Mouse (Mus musculus): ENCODE measurements around the gene Megf11. TPM values are rescaled to one million over a fixed set of nuclear protein-coding genes. Genes with fewer than 3 reads are reported as not detected.
"Not testable (repeated sequence)": the region's sequence is repeated elsewhere in the genome, so short reads cannot be mapped to it uniquely, and the experiment has no call there.

Gene Megf11
- total RNA-seq, 2 experiments from 2014 or later = 0.27 to 0.31 TPM

- intact Hi-C loops (cut with DNase I; ENCODE audit: low total_unique reads) = no loop called here
Observed at GRCm38 (mm10) chr9:64457596-64457995, 72.2 kb downstream of the Megf11 start.

GRCm38 (mm10) chr9:64461568-64462308, 76.3 kb downstream of the Megf11 start:
- no peak for DNase-seq
- intact Hi-C loops (cut with DNase I; ENCODE audit: low total_unique reads) = no loop called here

More at GRCm38 (mm10) chr9:64457596-64457995, 72.2 kb downstream of the Megf11 start:
- no peak for DNase-seq

- intact Hi-C loops (cut with DNase I; ENCODE audit: low total_unique reads) = no loop called here
- DNase-seq = no peak
Observed at GRCm38 (mm10) chr9:64462870-64463269, 77.4 kb downstream of the Megf11 start.

- no peak for DNase-seq
- intact Hi-C loops (cut with DNase I; ENCODE audit: low total_unique reads) = no loop called here
Observed at GRCm38 (mm10) chr9:64466090-64466489, 80.7 kb downstream of the Megf11 start.

GRCm38 (mm10) chr9:64466564-64466963, 81.1 kb downstream of the Megf11 start:
- intact Hi-C loops (cut with DNase I; ENCODE audit: low total_unique reads) = no loop called here
- DNase-seq = no peak

- intact Hi-C loops (cut with DNase I; ENCODE audit: low total_unique reads) = no loop called here
- no peak for DNase-seq
Observed at GRCm38 (mm10) chr9:64470806-64471205, 85.4 kb downstream of the Megf11 start.

GRCm38 (mm10) chr9:64471336-64471735, 85.9 kb downstream of the Megf11 start:
- intact Hi-C loops (cut with DNase I; ENCODE audit: low total_unique reads) = no loop called here
- no peak for DNase-seq

- intact Hi-C loops (cut with DNase I; ENCODE audit: low total_unique reads) = no loop called here
- no peak for DNase-seq
Observed at GRCm38 (mm10) chr9:64472165-64472564, 86.7 kb downstream of the Megf11 start.

- DNase-seq = no peak
- intact Hi-C loops (cut with DNase I; ENCODE audit: low total_unique reads) = no loop called here
Observed at GRCm38 (mm10) chr9:64472743-64473142, 87.3 kb downstream of the Megf11 start.

- no peak for DNase-seq
- intact Hi-C loops (cut with DNase I; ENCODE audit: low total_unique reads) = no loop called here
Observed at GRCm38 (mm10) chr9:64473170-64473569, 87.7 kb downstream of the Megf11 start.

GRCm38 (mm10) chr9:64473695-64474094, 88.3 kb downstream of the Megf11 start:
- DNase-seq = no peak
- intact Hi-C loops (cut with DNase I; ENCODE audit: low total_unique reads) = no loop called here

- intact Hi-C loops (cut with DNase I; ENCODE audit: low total_unique reads) = no loop called here
- DNase-seq = peak; percentile 30
Observed at GRCm38 (mm10) chr9:64474142-64474541, 88.7 kb downstream of the Megf11 start.

GRCm38 (mm10) chr9:64475942-64476341, 90.5 kb downstream of the Megf11 start:
- DNase-seq = no peak

GRCm38 (mm10) chr9:64477397-64477796, 92.0 kb downstream of the Megf11 start:
- DNase-seq; intact Hi-C loops (cut with DNase I; ENCODE audit: low total_unique reads): not testable (repeated sequence)

More at GRCm38 (mm10) chr9:64475942-64476341, 90.5 kb downstream of the Megf11 start:
- intact Hi-C loops (cut with DNase I; ENCODE audit: low total_unique reads) = no loop called here

- intact Hi-C loops (cut with DNase I; ENCODE audit: low total_unique reads) = no loop called here
- DNase-seq = no peak
Observed at GRCm38 (mm10) chr9:64482126-64482525, 96.7 kb downstream of the Megf11 start.

- DNase-seq = no peak
- intact Hi-C loops (cut with DNase I; ENCODE audit: low total_unique reads) = no loop called here
Observed at GRCm38 (mm10) chr9:64487377-64487776, 102.0 kb downstream of the Megf11 start.

- DNase-seq = no peak
- intact Hi-C loops (cut with DNase I; ENCODE audit: low total_unique reads) = no loop called here
Observed at GRCm38 (mm10) chr9:64494647-64495046, 109.2 kb downstream of the Megf11 start.

GRCm38 (mm10) chr9:64498929-64499328, 113.5 kb downstream of the Megf11 start:
- DNase-seq = no peak
- intact Hi-C loops (cut with DNase I; ENCODE audit: low total_unique reads) = no loop called here

- intact Hi-C loops (cut with DNase I; ENCODE audit: low total_unique reads) = no loop called here
- DNase-seq = no peak
Observed at GRCm38 (mm10) chr9:64501211-64501610, 115.8 kb downstream of the Megf11 start.

GRCm38 (mm10) chr9:64503996-64504395, 118.6 kb downstream of the Megf11 start:
- intact Hi-C loops (cut with DNase I; ENCODE audit: low total_unique reads) = no loop called here
- no peak for DNase-seq

- intact Hi-C loops (cut with DNase I; ENCODE audit: low total_unique reads) = no loop called here
- no peak for DNase-seq
Observed at GRCm38 (mm10) chr9:64504456-64504855, 119.0 kb downstream of the Megf11 start.

GRCm38 (mm10) chr9:64504921-64505320, 119.5 kb downstream of the Megf11 start:
- intact Hi-C loops (cut with DNase I; ENCODE audit: low total_unique reads) = no loop called here
- DNase-seq = no peak

All from gastrocnemius, postnatal 14 days (tissue).